Mouse (Mus musculus) NIH3T3 (cell line): ENCODE measurements around the gene Olfr699.
"Not testable (repeated sequence)": the region's sequence is repeated elsewhere in the genome, so short reads cannot be mapped to it uniquely, and the experiment has no call there.

Experiments
- DNase-seq: peaks from one replicate; pipeline ENCODE4 v3.0.0-alpha.2; 2012; ENCODE audit warnings: low read depth

The Olfr699 gene

GRCm38 (mm10) chr7:106793098-106793497, at the start of gene Olfr699:
TSS of gene Olfr699 (minus strand) at chr7:106793198.
- no peak for DNase-seq

- no peak for DNase-seq
Measured at GRCm38 (mm10) chr7:106833793-106834192, 40.8 kb upstream of the Olfr699 start, which contains the start of gene Olfr702. TSS of gene Olfr702 (minus strand) at chr7:106833893.

DNA sequence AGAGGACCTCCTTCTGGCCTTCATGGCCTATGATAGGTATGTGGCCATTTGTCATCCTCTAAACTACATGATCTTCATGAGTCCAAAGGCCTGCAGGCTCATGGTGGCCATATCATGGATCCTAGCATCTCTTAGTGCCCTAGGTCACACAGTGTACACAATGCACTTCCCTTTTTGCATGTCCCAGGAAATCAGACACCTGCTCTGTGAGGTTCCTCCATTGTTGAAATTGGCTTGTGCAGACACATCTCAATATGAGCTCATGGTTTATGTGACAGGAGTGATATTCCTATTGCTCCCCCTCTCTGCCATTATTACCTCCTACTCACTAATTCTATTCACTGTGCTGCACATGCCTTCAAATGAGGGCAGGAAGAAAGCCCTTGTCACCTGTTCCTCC, 25.4 kb upstream of the Olfr699 start:
- DNase-seq = no peak

GRCm38 (mm10) chr7:106815775-106816174, 22.8 kb upstream of the Olfr699 start:
- DNase-seq = peak; percentile 2

DNA sequence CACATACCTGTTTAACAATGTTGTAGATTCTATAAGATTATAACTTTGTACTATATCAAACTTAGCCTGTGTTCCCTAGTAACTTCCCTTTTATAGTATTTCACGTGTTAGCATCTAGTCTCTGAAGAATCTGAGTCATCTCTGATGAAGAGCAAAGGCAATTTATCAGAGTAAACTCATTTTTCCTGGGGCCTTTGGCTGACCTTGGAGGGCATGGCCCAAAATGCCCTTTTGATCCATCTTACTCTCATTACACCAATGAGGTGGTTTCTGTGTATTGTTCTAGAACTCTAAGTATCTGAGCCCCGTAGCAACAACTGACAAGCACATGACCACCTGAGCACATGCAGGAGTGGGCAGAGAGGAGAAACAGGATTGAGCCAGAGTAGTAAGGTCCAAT, 20.8 kb upstream of the Olfr699 start, which contains the start of gene Olfr701:
TSS of gene Olfr701 (plus strand) at position 301 of the 400 bp plus-strand sequence.
- no peak for DNase-seq

- no peak for DNase-seq
Measured at GRCm38 (mm10) chr7:106808734-106809133, 15.7 kb upstream of the Olfr699 start, which contains the start of gene Olfr700. TSS of gene Olfr700 (minus strand) at chr7:106808834.

GRCm38 (mm10) chr7:106788330-106788729, 4.7 kb downstream of the Olfr699 start:
- DNase-seq = no peak

GRCm38 (mm10) chr7:106761008-106761407, 32.0 kb downstream of the Olfr699 start:
- not testable (repeated sequence) for DNase-seq

GRCm38 (mm10) chr7:106758800-106759199, 34.2 kb downstream of the Olfr699 start:
- no peak for DNase-seq

DNA sequence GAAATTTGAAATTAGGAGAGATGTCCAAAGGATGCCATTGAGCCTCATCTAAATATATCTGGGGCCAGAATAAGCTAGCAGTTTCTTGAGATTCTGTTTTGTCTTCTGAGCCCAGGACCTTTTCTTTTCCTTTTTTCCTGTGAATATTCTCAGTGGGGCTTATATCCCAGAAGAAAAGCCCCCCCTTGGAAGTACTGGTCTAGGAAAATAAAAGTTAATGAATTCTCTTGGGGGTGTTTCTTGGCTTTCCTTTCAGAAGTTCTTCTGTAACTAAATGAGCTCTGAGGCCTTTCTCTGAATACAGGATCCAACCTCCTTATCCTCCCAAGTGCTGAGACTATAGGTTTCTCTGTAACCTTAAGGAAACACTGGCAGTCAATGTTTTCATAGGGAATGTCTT, 37.7 kb downstream of the Olfr699 start, which contains the start of gene Olfr698:
TSS of gene Olfr698 (minus strand) at position 101 of the 400 bp plus-strand sequence.
- no peak for DNase-seq

- no peak for DNase-seq
Measured at GRCm38 (mm10) chr7:106745811-106746210, 47.2 kb downstream of the Olfr699 start.

DNA sequence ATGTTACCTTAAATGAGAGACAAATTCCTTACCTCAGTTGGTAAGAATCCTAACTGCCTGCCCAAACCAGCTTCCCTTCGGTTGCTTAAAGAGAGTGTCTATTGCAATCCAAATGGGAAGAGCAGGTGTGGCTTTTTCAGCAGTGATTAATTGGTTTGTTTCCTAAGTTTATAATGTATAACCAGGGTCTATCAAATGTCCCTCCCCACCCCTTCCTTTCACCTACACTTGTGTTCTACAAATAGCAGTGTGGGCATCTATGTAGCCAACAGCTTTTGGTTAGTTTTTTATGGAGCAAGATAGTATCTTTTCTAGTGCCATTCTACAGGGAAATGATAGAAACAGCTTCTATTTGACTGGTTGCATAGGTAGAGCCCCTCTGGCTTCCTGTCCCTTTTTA, 50.7 kb downstream of the Olfr699 start, which contains the start of gene Olfr697:
TSS of gene Olfr697 (minus strand) at position 101 of the 400 bp plus-strand sequence.
- DNase-seq = no peak
